18 mouse cellular contexts compared by ENCODE assay signal in the genomic region with DNA sequence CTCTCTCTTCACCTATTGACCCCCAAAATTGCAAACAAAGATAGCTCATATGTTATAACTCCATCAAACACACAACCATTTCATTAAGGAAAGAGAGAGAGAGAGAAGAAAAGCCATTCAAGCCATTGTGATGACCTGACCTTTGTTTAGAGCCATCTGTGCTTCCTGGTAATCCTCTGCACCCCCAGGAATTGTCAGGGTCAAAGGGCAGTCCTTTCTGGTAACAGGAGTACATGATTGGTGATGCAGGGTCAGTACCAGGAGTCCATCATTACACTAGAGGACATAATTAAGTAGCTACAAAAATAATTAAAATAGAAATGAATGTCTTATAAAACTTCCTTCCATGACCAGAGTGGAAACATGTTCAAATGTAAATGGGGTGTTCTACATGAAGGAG.
A peak's percentile ranks its signal among the peaks of the same experiment; 100 is the strongest.
DNase-seq lines count a peak whose midpoint lies in the region; ATAC-seq and TF ChIP-seq lines count a peak whose summit lies in the region.
"Had no signal": no experiment of that assay in that cellular context is flagged by ENCODE, and none has a peak within 500 bp of the region (broad histone marks: within the 10 kb centered on the region; RNA-seq: fewer than 3 reads in every experiment).

No protein-coding gene starts in this region.

- no peaks in the 10 kb centered on the region for H3K36me3 ChIP-seq in kidney, adult 2 months (ENCODE audit: control insufficient read depth, insufficient read depth, low read length)
- H3K36me3 ChIP-seq: heart, embryonic 13.5 days had no signal

- no peak for TF ChIP-seq POLR2A in kidney, adult 2 months (IDR thresholded peaks at IDR 0.05; ENCODE audit: low read depth, low read length)

- DNase-seq in kidney, adult 2 months = peak; percentile 24
- no peak for DNase-seq in kidney, postnatal 4 days
- peak; percentile 12 for DNase-seq in retina, embryonic 14.5 days (ENCODE audit: low spot score)
- no peak for DNase-seq in retina, postnatal 1 day
- peak; percentile 47 for DNase-seq in embryo, embryonic 9.5 days (ENCODE audit: extremely low spot score)
- DNase-seq: adrenal gland, adult 2 months; adrenal gland, postnatal 25 days; cerebellum, adult 2 months; cerebellum, postnatal 10 days; gastrocnemius, adult 2 months; gastrocnemius, postnatal 25 days; heart, postnatal 4 days had no signal

- H3K27me3 ChIP-seq in kidney, adult 2 months (replicated peaks; ENCODE audit: control insufficient read depth, insufficient read depth, low read length) = no peaks in the 10 kb centered on the region
- H3K27me3 ChIP-seq: heart, embryonic 13.5 days had no signal

- no peak for ATAC-seq in cerebellum, adult (ENCODE audit: insufficient number of reproducible peaks, low FRiP score, low TSS enrichment)
- ATAC-seq: forebrain, embryonic 14.5 days; hindbrain, embryonic 16.5 days; inflammation-experienced regulatory T-cells, adult 6 months had no signal

- H3K4me1 ChIP-seq in kidney, adult 2 months (ENCODE audit: control insufficient read depth, insufficient read depth, low read length) = peaks cover 11% of the 10 kb centered on the region

- H3K4me3 ChIP-seq in kidney, adult 2 months (ENCODE audit: insufficient read depth, low read depth, low read length) = no peak overlapping the region
- H3K4me3 ChIP-seq: embryonic facial prominence, embryonic 10.5 days; gastrocnemius, adult 2 months; heart, embryonic 13.5 days had no signal

- no peak overlapping the region for H3K27ac ChIP-seq in kidney, adult 2 months (ENCODE audit: insufficient read depth, low read depth, low read length)
- H3K27ac ChIP-seq: embryonic facial prominence, embryonic 10.5 days; gastrocnemius, adult 2 months; heart, embryonic 13.5 days had no signal

- TF ChIP-seq CTCF in kidney, adult 2 months (conservative IDR thresholded peaks at IDR 0.05; ENCODE audit: insufficient read depth, insufficient read length, low read depth, low read length) = no peak

Comparison
In these comparisons a context has a peak if more than half of its experiments do, and no peak if none do; other contexts are left out.
1. DNase-seq: peak in kidney, adult 2 months (single experiment), retina, embryonic 14.5 days (single experiment) and embryo, embryonic 9.5 days (single experiment); none in kidney, postnatal 4 days (0 of 2) and retina, postnatal 1 day (single experiment).